Mouse (Mus musculus) layer of hippocampus, postnatal 25 days (tissue): Measurements from ENCODE around the gene Elf1. TPM values are rescaled to one million over a fixed set of nuclear protein-coding genes. Genes with fewer than 3 reads are reported as not detected.

Experiments
- DNase-seq, 2 experiments: peaks; one replicate each; pipeline ENCODE4 v3.0.0; 2022; ENCODE audit warnings: mixed read lengths in 2 of 2, low spot score in 1 of 2; ENCODE audit errors: extremely low spot score in 1 of 2
- total RNA-seq, 2 experiments: library from RNA; stranded (reverse); gene quantifications; 2 replicates each; pipeline ENCODE4 v1.2.3; 2021

Gene Elf1
- total RNA-seq, 2 experiments from 2014 or later: 4.8 to 5.7 TPM

DNA sequence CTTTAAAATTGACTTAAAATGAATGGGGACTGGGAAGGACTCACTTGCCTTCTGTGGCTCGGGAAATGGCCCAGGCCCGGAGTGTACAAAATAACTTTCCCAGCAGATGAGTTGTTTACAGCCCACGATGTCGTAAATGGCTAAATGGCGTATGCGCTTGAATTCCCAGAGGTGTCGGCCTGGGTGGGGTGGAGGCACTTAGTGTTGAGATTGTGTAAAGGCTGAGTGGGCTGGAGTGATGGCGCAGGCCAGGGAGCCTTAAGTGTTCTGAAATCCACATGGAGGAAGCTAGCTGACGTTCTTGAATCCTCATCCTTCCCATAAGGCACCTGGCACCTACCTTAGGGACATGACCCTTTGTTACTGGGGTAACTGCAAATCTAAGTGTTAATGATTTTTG is 7.5 kb downstream of the Elf1 start:
- no peak for DNase-seq

DNA sequence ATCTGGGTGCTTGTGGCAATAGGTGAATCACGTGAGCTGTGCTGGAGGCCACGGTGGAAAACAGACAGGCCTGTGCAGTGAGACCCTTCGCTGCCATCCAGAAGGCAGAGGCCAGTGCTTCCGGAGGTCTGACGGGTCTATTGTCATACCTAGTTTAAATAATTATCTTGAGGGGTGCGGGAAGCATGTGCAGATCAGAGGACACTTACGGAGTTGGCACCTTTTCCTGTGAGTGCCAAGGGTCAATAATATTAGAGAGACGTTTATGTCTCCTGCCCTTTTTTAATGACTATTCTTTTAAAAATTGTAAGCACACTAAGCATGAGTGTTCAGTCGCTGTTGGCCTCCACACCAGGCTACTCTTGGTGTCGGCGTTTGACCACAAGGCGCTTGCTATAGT is 8.2 kb downstream of the Elf1 start:
- no peak for DNase-seq

DNA sequence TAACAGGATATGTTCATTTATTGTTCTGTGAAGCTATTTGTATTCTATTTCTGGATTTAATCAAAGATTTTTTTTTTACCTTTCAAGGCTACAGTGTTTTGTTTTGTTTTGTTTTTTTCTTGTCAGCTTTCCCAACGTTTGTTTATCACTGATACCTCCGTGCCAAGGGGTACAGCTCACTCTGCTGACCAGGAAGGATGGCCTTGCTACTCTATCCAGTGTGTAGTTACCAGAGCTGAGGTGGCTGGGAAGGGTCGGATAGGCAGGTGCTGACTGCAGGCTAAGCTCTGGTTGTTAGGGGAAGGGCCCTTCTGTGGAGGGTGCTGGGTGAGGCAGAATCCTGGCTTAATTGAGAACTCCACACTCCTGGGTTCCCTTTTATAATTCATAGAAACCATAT is 9.3 kb downstream of the Elf1 start:
- no peak for DNase-seq

DNA sequence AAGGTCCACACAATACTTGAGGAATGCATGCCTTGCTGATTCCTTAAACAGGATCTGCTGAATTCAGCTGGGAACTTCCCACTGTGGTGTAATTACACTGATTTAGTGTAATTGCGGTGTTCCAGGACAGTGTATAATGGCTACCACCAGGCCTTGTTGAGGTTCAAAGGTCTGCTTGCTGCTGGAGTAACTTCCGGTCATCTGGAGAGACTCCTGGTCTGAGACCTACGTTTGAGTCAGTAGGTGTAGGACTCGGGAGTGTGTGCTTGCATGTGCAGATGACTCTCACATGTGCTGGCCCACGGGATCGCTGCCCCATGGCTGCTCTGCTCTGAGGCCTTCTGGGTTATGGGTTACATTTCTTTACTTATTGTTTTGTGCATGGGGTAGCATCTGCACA is 13.4 kb downstream of the Elf1 start:
- DNase-seq: no peak

DNA sequence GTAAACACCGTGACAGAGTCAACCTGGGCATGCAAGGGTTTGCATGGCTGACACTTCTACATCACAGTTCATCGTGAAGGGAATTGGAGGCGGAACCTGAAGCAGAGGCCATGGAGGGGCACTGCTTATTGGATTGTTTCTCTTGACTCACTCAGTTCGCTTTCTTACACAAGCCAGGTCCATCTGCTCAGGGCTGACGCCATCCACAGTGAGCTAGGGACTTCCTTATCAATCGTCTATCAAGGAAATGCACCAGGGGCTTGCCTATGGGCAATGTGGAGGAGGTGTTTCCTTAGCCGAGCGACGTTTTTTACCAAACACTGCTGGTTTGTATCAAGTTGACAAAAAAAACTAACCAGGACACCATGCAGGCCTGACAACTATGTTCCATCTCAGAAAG is 18.3 kb downstream of the Elf1 start:
- no peak for DNase-seq

DNA sequence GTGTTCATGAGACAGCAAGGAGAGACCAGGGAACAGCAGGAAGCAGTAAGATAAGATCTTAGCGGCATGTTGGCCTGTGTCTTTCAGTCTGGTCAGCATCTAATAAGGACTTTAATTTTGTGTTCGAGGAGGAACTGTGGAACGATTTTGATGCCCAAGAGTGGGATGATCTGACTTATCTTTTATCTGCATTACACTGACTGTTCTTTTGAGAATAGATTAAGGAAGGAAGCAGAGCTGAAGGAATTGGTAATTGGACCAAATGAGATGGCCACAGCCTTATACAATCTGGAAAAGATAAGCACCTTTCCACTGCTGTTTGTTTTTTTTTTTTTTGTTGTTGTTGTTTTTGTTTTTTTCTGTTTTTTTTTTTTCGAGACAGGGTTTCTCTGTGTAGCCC is 19.8 kb downstream of the Elf1 start:
- DNase-seq: no peak

DNA sequence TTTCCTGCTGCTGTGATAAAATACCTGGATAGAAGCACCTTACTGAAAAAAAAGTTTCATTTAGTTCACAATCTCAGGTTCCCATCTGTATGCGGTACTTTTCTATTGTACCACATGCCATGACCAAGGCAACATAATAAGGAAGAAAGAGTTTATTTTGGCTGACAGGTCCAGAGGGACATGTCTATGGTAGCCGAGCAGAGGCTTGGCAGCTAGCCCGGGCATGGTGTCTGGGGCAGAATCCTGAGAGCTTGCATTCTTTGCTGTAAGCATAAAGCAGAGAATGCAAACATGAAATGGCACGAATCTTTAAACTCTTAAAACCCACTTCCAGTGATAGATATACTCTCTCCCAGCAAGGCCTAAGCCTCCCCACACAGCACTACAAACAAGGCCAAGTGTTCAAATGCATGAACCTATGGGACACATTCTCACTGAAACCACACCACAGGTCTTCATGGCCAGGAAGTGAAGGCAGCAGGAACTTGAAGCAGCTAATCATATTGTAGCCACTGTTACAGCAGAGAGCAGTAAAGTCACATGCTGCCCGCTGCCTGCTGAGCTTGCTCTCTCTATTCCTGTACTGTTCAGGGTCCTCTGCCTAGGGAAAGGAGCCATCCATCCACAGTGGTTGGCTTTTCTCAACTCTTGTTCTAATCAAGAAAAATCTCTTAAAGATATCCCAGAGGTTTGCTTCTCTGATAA is 22.5 kb downstream of the Elf1 start:
- no peak for DNase-seq

DNA sequence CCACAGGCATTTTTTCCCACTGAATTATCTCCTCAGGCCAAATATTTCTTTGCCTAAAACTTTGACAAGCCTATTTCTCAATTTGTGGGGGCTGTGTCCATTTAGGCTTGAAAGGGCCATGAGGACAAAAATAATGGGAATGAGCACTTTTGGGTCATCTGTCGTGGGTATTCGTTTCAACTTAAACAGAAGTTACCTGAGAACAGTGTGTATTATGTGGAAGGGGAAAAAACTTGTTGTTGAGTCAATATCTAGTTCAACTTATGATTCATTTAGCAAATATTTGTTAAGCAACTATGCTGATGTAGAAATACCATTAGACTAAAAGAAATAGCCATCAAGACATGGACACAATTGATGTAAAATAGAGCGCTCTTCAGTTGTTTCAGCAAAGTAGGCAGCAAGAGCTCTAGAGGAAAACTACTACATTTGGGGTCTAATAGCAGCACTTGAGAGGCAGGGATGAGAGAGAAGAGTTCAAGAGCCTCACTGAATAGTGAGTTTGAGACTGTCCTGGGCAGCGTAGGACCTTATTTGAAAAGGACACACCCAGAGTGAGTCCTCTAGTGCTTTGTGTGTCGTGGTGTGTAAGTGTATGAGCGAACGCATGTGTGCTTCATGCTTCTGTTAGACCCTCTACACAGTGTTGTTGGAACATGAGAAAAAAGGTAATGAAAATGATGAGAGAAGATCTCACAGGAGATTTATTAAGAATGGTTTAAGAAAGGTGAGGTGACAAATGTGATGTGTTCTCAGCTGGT is 23.4 kb downstream of the Elf1 start:
- DNase-seq: no peak

DNA sequence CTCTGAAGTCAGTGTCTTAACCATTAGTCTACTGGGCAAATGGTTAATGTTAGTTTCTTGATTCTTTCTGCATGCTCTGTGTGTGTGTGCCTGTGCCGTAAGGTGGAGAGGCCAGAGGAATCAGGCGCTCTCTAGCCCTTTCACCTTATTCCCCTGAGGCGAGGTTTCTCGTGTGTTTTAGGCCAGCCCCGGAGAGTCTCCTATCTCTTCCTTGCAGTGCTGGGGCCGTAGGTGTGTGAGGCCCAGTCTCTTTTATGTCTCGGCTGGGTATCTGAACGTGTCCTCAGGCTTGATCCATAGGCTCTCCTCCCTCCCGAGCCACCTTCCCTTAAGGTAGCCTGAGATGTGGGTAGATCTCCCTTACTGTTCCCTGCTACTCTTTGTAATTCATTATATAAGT is 25.2 kb downstream of the Elf1 start:
- DNase-seq: no peak

DNA sequence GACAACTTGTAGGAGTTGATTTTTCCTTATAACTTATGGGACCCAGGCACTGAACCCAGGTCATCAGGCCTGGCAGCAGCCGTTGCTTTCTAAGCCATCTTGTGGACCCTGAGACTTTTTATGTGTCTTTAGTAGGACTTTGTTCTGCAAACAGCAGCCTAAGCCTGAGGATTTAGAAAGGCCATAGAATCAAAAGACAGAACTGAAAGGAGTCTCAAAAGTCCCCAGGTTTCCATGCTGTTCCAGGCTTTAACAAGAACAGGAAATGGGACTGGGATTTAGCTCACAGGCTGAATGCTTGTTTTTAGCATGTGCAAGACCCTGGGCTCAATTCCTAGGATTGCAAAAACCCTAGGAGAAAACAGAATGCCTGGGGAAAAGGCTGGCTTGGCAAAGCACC is 26.9 kb downstream of the Elf1 start:
- DNase-seq: no peak

DNA sequence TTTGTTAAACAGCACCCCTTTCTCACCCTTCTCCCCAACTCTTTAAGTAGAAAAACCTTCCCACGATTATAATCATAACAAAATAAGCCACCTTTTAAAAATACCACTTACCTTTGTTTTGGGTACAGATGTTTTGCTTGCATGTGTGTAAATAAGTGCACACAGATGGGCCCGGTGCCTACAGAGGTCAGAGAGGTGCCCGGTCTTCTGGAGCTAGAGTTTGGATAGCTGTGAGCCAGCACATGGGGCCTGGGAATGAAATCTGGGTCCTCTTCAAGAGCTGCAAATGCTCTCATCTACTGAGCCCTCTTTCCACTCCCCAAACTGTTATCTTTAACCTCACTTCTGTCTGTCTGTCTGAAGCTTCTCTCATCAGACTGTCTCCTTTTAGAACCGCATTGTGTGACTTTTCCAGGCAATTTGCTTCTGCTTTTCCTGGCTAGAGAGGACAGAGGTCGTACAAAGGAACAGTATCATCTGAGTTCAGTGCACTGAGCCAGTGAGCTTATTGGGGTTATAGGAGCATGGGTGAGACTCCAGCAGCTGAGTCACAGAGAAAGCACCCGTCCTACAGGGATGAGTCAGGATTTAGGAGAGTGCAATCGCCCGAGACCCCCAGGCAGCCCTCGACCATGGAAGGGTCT is 27.8 kb downstream of the Elf1 start:
- no peak for DNase-seq

DNA sequence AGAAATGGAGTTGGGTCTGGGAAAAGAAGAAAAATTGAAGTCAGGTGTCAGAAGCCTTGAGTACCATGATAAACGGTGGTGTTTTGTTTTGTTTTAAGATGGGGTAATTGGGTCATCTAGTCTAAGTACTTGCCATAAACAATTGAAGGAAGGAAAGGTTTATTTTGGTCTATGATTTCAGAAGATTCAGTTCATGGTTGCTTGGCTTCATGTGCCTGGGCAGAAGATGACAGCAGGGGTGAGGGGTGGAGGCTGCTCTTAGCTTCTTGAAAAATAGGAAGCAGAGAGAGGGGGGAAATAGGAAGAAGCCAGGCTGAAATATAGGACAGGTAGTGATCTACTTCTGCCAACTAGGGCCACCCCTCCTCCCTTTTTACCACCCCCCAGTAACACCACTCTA is 30.5 kb downstream of the Elf1 start:
- DNase-seq: no peak

DNA sequence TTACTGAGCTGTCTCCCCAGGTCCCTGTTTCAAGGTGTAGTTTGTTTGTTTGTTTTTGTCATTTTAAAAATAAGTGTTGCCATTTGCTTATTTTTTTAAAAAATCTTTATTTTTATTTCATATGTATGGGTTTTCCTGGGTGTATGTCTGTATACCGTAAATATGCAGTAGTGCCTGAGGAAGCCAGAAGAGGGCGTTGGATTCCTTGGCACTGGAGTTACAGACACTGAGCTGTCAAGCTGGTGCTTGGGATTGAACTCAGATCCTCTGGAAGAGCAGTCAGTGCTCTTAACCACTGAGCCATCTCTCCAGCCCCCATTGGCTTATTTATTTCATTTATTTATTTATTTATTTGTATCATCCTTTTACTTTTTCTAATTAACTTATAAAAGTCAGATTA is 33.0 kb downstream of the Elf1 start:
- DNase-seq: no peak

DNA sequence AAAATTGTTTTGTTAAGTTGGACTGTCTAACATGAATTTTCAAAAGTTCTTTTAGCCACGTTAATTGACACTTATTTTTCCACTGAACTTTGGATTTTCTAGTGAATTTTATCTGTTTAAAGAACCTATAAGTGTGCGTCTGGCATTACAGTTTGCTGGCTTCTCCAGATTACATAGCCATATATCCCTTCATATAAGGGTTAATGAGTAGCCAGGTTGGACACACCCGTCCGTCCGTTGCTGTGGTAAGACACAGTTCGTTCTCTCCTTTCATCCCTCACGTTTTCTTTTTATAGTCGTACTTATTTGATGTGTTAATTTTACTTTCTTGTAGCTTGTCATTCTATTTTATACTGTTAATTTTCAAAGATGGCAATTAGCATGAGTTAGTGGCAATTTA is 34.1 kb downstream of the Elf1 start:
- DNase-seq: no peak

DNA sequence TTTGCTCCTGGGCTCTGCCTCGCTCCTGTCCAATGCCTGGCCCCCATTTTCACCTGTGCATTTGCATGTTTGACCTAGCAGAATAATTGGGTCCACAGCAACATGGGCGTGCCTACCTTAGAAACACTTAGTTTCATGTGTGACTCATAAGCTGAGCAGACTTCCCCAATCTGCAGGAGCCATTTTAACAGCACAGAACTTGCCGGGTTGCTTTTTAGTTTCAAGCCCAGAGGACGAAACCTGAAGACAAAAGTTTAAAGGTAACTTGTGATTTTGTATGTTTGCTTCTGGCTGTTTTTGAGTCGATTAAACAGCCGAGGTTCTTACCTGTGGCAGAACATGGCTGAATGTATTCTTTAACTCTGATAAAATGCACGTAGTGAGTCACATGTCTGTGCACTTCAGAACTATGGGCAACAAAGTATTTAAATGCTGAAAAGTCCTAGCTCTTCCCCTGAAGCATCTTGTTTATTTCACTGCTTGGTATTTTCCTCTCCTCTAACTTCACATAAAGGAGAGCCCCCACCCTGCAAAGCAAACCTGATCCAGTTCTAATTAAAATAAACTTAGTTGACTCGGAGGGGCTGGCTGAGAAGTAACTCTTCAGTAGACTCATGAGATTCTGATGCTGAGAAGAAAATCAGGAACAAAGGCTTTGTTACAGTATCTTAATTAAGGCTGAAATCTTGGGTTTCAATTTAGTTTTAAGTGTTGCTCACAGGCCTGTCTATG is 34.7 kb downstream of the Elf1 start:
- DNase-seq: no peak

DNA sequence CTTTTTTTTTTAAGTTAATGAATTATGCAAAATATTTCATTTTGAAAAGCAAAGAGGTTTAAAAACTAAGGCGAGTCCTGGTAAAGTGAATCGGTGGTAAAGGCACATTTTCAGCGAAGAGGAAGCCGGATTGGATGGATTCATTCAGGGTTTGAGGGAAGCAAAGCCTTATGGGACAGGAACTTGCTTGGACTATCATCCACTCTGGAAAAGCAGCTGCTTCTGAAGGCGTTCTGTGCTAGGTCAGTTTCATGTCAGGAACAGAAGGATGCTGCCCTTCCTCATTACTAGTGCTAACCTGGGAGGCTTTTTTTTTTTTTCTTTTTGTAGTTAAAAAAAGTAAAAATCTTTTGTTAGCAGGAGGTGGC is 35.2 kb downstream of the Elf1 start:
- DNase-seq: no peak

DNA sequence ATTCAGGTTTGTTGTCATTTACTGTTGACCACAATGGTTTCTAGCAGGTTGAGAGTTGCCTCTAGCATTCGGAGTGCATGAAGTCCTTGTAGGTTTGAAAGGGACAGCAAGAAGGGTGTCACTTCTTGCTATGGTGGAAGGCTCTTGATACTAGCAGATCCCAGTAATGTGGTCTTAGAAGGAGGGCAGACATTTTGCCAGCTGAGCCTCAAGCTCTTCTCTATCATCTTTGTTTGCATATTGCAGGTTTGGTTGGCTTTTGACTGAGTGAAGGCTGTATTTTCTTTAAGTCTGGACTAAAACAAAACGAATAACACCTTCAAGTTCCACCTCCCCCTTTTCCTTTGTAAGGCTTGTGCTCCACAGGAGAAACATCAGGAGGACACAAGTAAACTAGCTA is 35.8 kb downstream of the Elf1 start:
- no peak for DNase-seq

DNA sequence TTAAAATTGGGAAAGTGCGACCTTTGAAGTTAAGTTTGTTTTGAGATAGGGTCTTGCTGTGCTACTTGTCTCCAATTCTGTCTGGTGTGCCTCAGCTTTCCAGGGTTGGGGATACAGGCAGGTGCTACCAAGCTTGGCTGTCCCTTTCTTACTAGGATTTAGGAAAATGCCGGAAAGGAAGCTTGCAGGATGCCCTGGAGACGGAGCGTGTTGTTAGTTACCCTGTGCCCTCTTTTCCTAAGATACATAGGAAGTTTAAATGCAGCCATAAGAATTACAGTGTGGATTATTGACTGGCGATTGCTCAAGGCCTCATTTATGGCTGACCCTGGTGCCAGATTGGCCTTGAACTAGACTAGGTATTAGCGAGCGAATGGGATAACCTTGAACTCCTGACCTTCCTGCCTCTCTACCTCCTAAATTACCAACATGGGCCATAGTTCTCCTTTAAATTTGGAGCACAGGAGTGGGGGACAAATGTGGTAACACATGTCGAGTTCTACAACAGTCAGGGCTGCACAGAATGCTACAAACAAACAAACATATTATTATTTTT is 36.3 kb downstream of the Elf1 start:
- DNase-seq: no peak

DNA sequence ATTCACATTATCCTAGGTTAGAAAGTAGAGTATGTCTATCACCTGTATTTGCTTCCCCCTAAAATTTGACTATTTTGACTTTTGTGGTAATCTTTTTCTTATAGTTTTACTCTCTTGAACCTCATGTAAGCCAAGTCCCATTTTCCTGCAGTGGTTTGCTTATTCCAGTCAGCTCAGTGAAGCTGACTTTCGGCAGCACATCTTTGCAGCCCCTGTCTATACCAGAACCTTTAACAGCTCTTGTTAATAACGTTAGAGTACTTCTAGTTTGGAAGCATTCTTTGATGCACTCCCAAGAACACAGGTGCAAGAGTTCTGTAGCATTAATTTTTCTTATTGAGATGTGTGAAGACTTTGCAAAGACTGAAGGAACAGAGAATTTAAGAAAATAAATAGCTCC is 37.1 kb downstream of the Elf1 start:
- no peak for DNase-seq

DNA sequence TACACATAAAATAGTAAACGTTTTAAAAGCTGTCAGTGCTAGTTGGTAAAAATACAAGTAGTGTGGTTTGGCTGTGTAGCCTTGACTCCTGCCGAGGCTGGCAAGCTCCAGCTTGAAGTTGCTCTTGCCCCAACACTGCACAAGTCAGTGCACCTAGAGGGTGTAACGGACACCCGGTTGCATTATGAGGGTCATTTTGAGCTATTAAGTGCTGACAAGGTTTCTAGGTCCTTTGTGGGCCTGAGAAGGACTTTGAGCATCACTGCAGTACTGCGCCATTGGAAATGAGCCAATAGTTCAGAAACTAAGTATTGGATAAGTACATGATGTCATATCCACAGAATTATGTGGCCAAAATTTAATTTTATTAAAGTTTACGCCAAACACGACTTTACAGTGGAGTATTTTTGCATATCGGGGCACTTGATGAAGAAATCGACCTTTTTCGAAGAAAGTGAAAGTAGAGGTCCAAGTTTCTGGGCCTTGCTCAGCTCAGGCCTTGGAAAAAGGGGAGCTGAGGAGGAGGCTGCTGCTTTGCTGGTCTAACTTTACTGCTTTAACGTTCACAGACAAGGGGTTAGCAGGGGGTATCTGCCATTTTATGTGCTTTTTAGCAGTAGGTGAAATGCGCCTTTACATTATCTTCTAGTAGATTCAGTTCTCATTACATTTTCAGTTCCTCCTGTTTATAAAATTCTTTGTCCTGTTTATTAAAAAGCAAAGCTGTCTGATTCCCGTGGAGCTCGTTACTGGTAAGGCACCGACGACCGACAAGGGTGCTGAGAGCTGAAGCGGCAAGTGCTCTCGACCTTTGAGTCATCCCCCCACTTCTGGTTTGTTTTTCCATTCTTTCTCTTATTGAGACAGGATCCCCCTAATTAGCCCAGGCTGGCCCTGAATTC is 38.0 kb downstream of the Elf1 start:
- no peak for DNase-seq
